Mouse (Mus musculus): Measurements from ENCODE around the gene Adamts9. TPM values are rescaled to one million over a fixed set of nuclear protein-coding genes. Genes with fewer than 3 reads are reported as not detected.

Adamts9 gene
- total RNA-seq, 2 experiments from 2014 or later = 6.2 to 7.6 TPM

DNA sequence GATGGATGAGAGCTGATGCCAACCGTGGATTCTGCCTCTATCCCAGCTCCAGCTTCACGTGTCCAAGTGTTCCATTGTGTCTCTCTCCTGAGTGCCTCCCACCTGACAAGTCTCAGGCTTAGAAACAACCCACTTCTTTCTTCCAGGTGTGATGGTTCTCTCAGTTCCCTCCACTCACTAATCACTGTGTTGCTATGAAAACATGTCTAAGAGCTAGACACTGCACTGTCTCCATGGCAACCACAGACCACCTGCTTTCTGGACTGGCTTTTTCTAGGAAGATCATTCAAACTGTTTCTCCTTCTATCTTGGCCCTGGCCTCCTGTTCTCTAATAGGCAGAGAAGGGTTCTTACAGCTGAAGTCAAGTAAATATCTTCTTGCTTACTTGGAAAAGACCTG, 190.6 kb downstream of the Adamts9 start:
- DNase-seq = no peak
- intact Hi-C loops (cut with DNase I) = no loop called here

DNA sequence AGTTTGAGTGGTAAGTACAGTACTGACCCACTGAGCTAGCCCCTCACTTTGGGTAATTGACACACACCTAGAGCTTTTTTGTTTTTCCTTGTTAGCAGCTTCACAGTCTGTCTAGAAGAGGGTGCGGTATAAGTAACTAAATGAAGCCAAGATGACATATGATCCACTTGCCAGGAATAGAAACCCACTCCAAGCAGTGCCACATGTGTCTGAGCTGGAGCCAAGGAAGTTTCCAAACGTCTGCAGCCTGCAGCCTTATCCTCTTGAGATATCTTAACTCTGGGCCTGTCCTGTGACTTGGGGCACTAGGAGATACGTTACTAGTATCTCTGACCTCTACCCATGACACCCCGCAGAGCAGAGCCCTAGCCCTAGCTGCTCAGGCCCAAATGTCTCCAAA, 193.9 kb downstream of the Adamts9 start:
- intact Hi-C loops (cut with DNase I) = no loop called here
- no peak for DNase-seq

- intact Hi-C loops (cut with DNase I) = loop anchor here (5.0 kb wide), 1 partner anchor 456 kb away; no protein-coding TSS in a partner anchor
- DNase-seq = peak; percentile 24 to 42
These were observed 199.7 kb downstream of the Adamts9 start for GRCm38 (mm10) chr6:92743605-92744004.

GRCm38 (mm10) chr6:92737116-92737515, 206.2 kb downstream of the Adamts9 start:
- no peak for DNase-seq

GRCm38 (mm10) chr6:92733651-92734050, 209.6 kb downstream of the Adamts9 start:
- intact Hi-C loops (cut with DNase I) = no loop called here
- DNase-seq = no peak

More at GRCm38 (mm10) chr6:92737116-92737515, 206.2 kb downstream of the Adamts9 start:
- intact Hi-C loops (cut with DNase I) = no loop called here

GRCm38 (mm10) chr6:92728514-92728913, 214.8 kb downstream of the Adamts9 start:
- intact Hi-C loops (cut with DNase I) = loop anchor here (10.0 kb wide), 1 partner anchor 304 kb away; no protein-coding TSS in a partner anchor
- DNase-seq = no peak

GRCm38 (mm10) chr6:92728084-92728483, 215.2 kb downstream of the Adamts9 start:
- intact Hi-C loops (cut with DNase I) = loop anchor here (10.0 kb wide), 1 partner anchor 303 kb away; no protein-coding TSS in a partner anchor
- DNase-seq = peak; percentile 73 to 79

GRCm38 (mm10) chr6:92727351-92727986, 215.8 kb downstream of the Adamts9 start:
- DNase-seq = no peak
- intact Hi-C loops (cut with DNase I) = loop anchor here (10.0 kb wide), 1 partner anchor 303 kb away; no protein-coding TSS in a partner anchor

- no peak for DNase-seq
- intact Hi-C loops (cut with DNase I) = loop anchor here (10.0 kb wide), 1 partner anchor 301 kb away; no protein-coding TSS in a partner anchor
These were observed 217.2 kb downstream of the Adamts9 start for GRCm38 (mm10) chr6:92726121-92726520.

GRCm38 (mm10) chr6:92724394-92724793, 218.9 kb downstream of the Adamts9 start:
- intact Hi-C loops (cut with DNase I) = loop anchor here (10.0 kb wide), 1 partner anchor 300 kb away; no protein-coding TSS in a partner anchor

More at GRCm38 (mm10) chr6:92724394-92724793, 218.9 kb downstream of the Adamts9 start:
- no peak for DNase-seq

Other genes with a start within 250 kb of the Adamts9 start
- 1 to 10 TPM; 1.6 to 1.9 TPM for gene Prickle2, start 237.3 kb downstream of the Adamts9 start, total RNA-seq (2021)
- under 1 TPM in 1 of 2 experiments, not detected in 1; 0.12 TPM for gene A730049H05Rik, start 127.0 kb downstream of the Adamts9 start, total RNA-seq (2021)
- under 1 TPM; 0.51 to 0.76 TPM for gene Gm15737, start 74.1 kb downstream of the Adamts9 start, total RNA-seq (2021)

Data from gastrocnemius, postnatal 36 days (tissue).